Mouse (Mus musculus) frontal cortex, adult (tissue): ENCODE results near the gene Tmem210.
"Not testable (repeated sequence)": the region's sequence is repeated elsewhere in the genome, so short reads cannot be mapped to it uniquely, and the experiment has no call there.

Source experiments
- ATAC-seq: cut with Nextera tagmentation; 2 replicates; pipeline ENCODE4 v1.9.2; 2017; ENCODE audit warnings: mild to moderate bottlenecking, moderate library complexity, mixed read lengths; ENCODE audit not compliant: low TSS enrichment

The Tmem210 gene

GRCm38 (mm10) chr2:25287927-25288649, at the start of gene Tmem210:
Gene Tmem210 (plus strand): TSS chr2:25288145.
- ATAC-seq, result no peak

GRCm38 (mm10) chr2:25239766-25240165, 48.2 kb upstream of the Tmem210 start:
- no peak for ATAC-seq

- no peak for ATAC-seq
These were observed 47.6 kb upstream of the Tmem210 start for GRCm38 (mm10) chr2:25240310-25240709.

- peak; percentile 76 for ATAC-seq
These were observed 47.1 kb upstream of the Tmem210 start for GRCm38 (mm10) chr2:25240723-25241437.

GRCm38 (mm10) chr2:25241438-25241775, 46.5 kb upstream of the Tmem210 start:
- no peak for ATAC-seq

- peak; percentile 21 for ATAC-seq
These were observed 45.8 kb upstream of the Tmem210 start, which contains the start of the genes Rnf208 and Cysrt1 for GRCm38 (mm10) chr2:25242101-25242506. Gene Rnf208 (plus strand): TSS chr2:25242255. Gene Cysrt1 (minus strand): TSS chr2:25242452.

GRCm38 (mm10) chr2:25243342-25243741, 44.6 kb upstream of the Tmem210 start:
- ATAC-seq, result no peak

- no peak for ATAC-seq
These were observed 43.8 kb upstream of the Tmem210 start for GRCm38 (mm10) chr2:25244144-25244543.

GRCm38 (mm10) chr2:25246183-25247072, 41.5 kb upstream of the Tmem210 start, which contains the start of gene AL732309.1:
Gene AL732309.1 (minus strand): TSS chr2:25246863.
- ATAC-seq, result no peak

GRCm38 (mm10) chr2:25252331-25252730, 35.6 kb upstream of the Tmem210 start:
- no peak for ATAC-seq

GRCm38 (mm10) chr2:25255284-25255779, 32.6 kb upstream of the Tmem210 start, which contains the start of gene Tmem203:
Gene Tmem203 (plus strand): TSS chr2:25255439.
- peak; percentile 89 for ATAC-seq

- not testable (repeated sequence) for ATAC-seq
These were observed 31.4 kb upstream of the Tmem210 start for GRCm38 (mm10) chr2:25256443-25257109.

GRCm38 (mm10) chr2:25257250-25257649, 30.7 kb upstream of the Tmem210 start:
- ATAC-seq, result not testable (repeated sequence)

- ATAC-seq, result no peak
These were observed 29.1 kb upstream of the Tmem210 start for GRCm38 (mm10) chr2:25258887-25259286.

GRCm38 (mm10) chr2:25261870-25262269, 26.1 kb upstream of the Tmem210 start:
- peak; percentile 32 for ATAC-seq

GRCm38 (mm10) chr2:25262291-25262767, 25.6 kb upstream of the Tmem210 start, which contains the start of gene Tprn:
Gene Tprn (plus strand): TSS chr2:25262618.
- peak; percentile 96 for ATAC-seq

GRCm38 (mm10) chr2:25262795-25263622, 24.9 kb upstream of the Tmem210 start:
- ATAC-seq, result peak; percentile 14; the same call in 1 of the 2 replicates

GRCm38 (mm10) chr2:25263623-25264285, 24.2 kb upstream of the Tmem210 start:
- ATAC-seq, result no peak

- no peak for ATAC-seq
These were observed 23.7 kb upstream of the Tmem210 start for GRCm38 (mm10) chr2:25264286-25264660.
